Mouse (Mus musculus): ENCODE data around the gene Hipk1.

DNA sequence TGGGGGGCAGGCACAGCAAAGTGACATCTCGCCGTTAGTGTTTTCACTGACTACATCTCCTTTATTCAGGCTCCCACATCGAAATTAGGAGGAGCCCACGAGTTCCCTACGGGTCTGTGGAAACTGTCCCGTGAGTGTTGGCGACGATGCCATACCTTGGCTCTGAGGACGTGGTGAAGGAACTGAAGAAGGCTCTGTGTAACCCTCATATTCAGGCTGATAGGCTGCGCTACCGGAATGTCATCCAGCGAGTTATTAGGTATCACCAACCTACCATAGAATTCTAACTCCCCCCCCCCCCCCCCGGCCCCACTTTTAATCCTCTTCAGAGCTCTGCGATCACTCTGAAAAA is 18.4 kb upstream of the Hipk1 start:
- TF ChIP-seq EP300 (IDR thresholded peaks at IDR 0.05; ENCODE audit: low read depth) (no peak), CTCF (IDR thresholded peaks at IDR 0.05; ENCODE audit: low read depth) (no peak)

Data from liver, postnatal 0 days (tissue).